24 mouse cellular contexts compared by ENCODE assay signal in genomic region chr3:68510872-68511271, GRCm38 (mm10).
DNase-seq lines count a peak whose midpoint lies in the region; ATAC-seq lines count a peak whose summit lies in the region.
"Had no signal": no experiment of that assay in that cellular context is flagged by ENCODE, and none has a peak within 500 bp of the region (broad histone marks: within the 10 kb centered on the region; RNA-seq: fewer than 3 reads in every experiment).

No protein-coding gene starts in this region.

- H3K36me3 ChIP-seq in heart, embryonic 10.5 days: peaks cover 9% of the 10 kb centered on the region
- H3K36me3 ChIP-seq: embryonic facial prominence, embryonic 12.5 days; forebrain, embryonic 10.5 days; hindbrain, embryonic 15.5 days; kidney, embryonic 15.5 days; midbrain, embryonic 13.5 days had no signal

- H3K27ac ChIP-seq in heart, embryonic 10.5 days: peak overlapping the region; percentile 59; the same call in 1 of the 2 replicates
- H3K27ac ChIP-seq: embryonic facial prominence, embryonic 12.5 days; forebrain, embryonic 10.5 days; hindbrain, embryonic 15.5 days; kidney, embryonic 15.5 days; midbrain, embryonic 13.5 days had no signal

- H3K9me3 ChIP-seq in heart, embryonic 10.5 days: no peaks in the 10 kb centered on the region
- H3K9me3 ChIP-seq: embryonic facial prominence, embryonic 12.5 days; forebrain, embryonic 10.5 days; hindbrain, embryonic 15.5 days; kidney, embryonic 15.5 days; midbrain, embryonic 13.5 days had no signal

- DNase-seq in heart, embryonic 10.5 days (ENCODE audit: low spot score): peak; percentile 91
- DNase-seq in heart, adult 11 months: no peak
- DNase-seq in MEL-GATA-1-ER (ENCODE audit: extremely low read depth, low read depth) (peak; percentile 87), liver (peak; percentile 78)
- DNase-seq in kidney, postnatal 10 days: no peak
- no peak for DNase-seq in urinary bladder, postnatal 25 days (ENCODE audit: low spot score)
- DNase-seq: adrenal gland, adult 8-10 months; cerebellum, adult 11-12 months; cerebellum, postnatal 36 days; heart, postnatal 10 days; left cerebral cortex, postnatal 4 days; lung, adult 18-20 months; lung, postnatal 36 days; retina, postnatal 1 day; right cerebral cortex, postnatal 4 days; thymus, postnatal 14 days had no signal

- ATAC-seq in megakaryocyte, adult 5-6 weeks (ENCODE audit: poor library complexity, severe bottlenecking): 0 out of 2 replicates have a peak, but pooled peaks have one; percentile 38
- ATAC-seq: intestine, embryonic 16.5 days; midbrain, embryonic 13.5 days had no signal

- H3K4me3 ChIP-seq in heart, embryonic 10.5 days: no peak overlapping the region
- H3K4me3 ChIP-seq: embryonic facial prominence, embryonic 12.5 days; forebrain, embryonic 10.5 days; hindbrain, embryonic 15.5 days; kidney, embryonic 15.5 days; midbrain, embryonic 13.5 days had no signal

- H3K4me1 ChIP-seq in heart, embryonic 10.5 days: peaks cover 62% of the 10 kb centered on the region
- H3K4me1 ChIP-seq: embryonic facial prominence, embryonic 12.5 days had no signal

- H3K27me3 ChIP-seq in heart, embryonic 10.5 days (ENCODE audit: insufficient read depth, poor library complexity, severe bottlenecking): no peaks in the 10 kb centered on the region
- H3K27me3 ChIP-seq: CH12.LX; embryonic facial prominence, embryonic 12.5 days; hindbrain, embryonic 15.5 days; kidney, embryonic 15.5 days; midbrain, embryonic 13.5 days had no signal

- 51% methylated on average over 5 of the region's 5 CpGs for WGBS in heart, embryonic 10.5 days

Comparison
In these comparisons a context has a peak if more than half of its experiments do, and no peak if none do; other contexts are left out.
1. DNase-seq: peak in heart, embryonic 10.5 days (single experiment), MEL-GATA-1-ER (single experiment) and liver (single experiment); none in heart, adult 11 months (single experiment), kidney, postnatal 10 days (single experiment) and urinary bladder, postnatal 25 days (single experiment).